Mouse (Mus musculus) MEL (cell line): Measurements from ENCODE around the gene Kif26a. TPM values are rescaled to one million over a fixed set of nuclear protein-coding genes. Genes with fewer than 3 reads are reported as not detected.

Experiments used
- DNase-seq: peaks from one replicate; pipeline ENCODE4 v3.0.0; 2011; ENCODE audit warnings: low read depth, low spot score
- H3K27ac ChIP-seq: 2 replicates; pipeline ENCODE4 v1.5.1; 2012; ENCODE audit warnings: low read depth, mild to moderate bottlenecking, control low read depth, low read length, moderate library complexity; ENCODE audit not compliant: control insufficient read depth
- H3K27me3 ChIP-seq, 2 experiments: fragments of 150-350 bp in 1 of 2; sonication (generic) in 1 of 2; 2 replicates each; pipeline ENCODE4 v1.6.1; 2012; ENCODE audit warnings: low read length in 2 of 2, mild to moderate bottlenecking in 2 of 2, improper control_type of control experiment in 1 of 2, moderate library complexity in 1 of 2; ENCODE audit not compliant: insufficient read depth in 2 of 2, control insufficient read depth in 1 of 2
- H3K36me3 ChIP-seq, 2 experiments: 2 replicates each; pipeline ENCODE4 v1.6.1; 2012 to 2014; ENCODE audit warnings: low read length in 2 of 2, improper control_type of control experiment in 1 of 2, inconsistent platforms in 1 of 2, mild to moderate bottlenecking in 1 of 2; ENCODE audit not compliant: insufficient read depth in 2 of 2, control insufficient read depth in 1 of 2
- H3K4me1 ChIP-seq, 2 experiments: fragments of 150-350 bp in 1 of 2; sonication (generic) in 1 of 2; 2 replicates each; pipeline ENCODE4 v1.6.1; 2012; ENCODE audit warnings: low read length in 2 of 2, improper control_type of control experiment in 1 of 2, mild to moderate bottlenecking in 1 of 2; ENCODE audit not compliant: insufficient read depth in 2 of 2, control insufficient read depth in 1 of 2
- H3K4me3 ChIP-seq, 2 experiments: fragments of 150-350 bp in 1 of 2; sonication (generic) in 1 of 2; 2 replicates each; pipeline ENCODE4 v1.5.1; 2012; ENCODE audit warnings: low read depth in 2 of 2, low read length in 2 of 2, mild to moderate bottlenecking in 2 of 2, moderate library complexity in 2 of 2, control low read depth in 1 of 2, improper control_type of control experiment in 1 of 2; ENCODE audit not compliant: control insufficient read depth in 1 of 2, insufficient read depth in 1 of 2
- H3K79me2 ChIP-seq: 2 replicates; pipeline ENCODE4 v1.6.1; 2012; ENCODE audit warnings: mild to moderate bottlenecking, low read length, moderate library complexity; ENCODE audit not compliant: control insufficient read depth, poor library complexity, insufficient read depth
- H3K9ac ChIP-seq: 2 replicates; pipeline ENCODE4 v1.6.1; 2012; ENCODE audit warnings: low read depth, mild to moderate bottlenecking, control low read depth, low read length, moderate library complexity; ENCODE audit not compliant: control insufficient read depth, poor library complexity, severe bottlenecking
- H3K9me3 ChIP-seq: fragments of 150-350 bp; sonication (generic); replicated peaks from 2 replicates; pipeline ENCODE4 v1.6.1; 2012; ENCODE audit warnings: mild to moderate bottlenecking, low read length, improper control_type of control experiment, moderate library complexity; ENCODE audit not compliant: insufficient read depth
- E2F4 ChIP-seq: IDR thresholded peaks from 2 replicates; pipeline ENCODE4 v1.6.1; 2011; ENCODE audit warnings: low read depth, low read length, improper control_type of control experiment, borderline replicate concordance
- ELF1 ChIP-seq: IDR thresholded peaks from 2 replicates; pipeline ENCODE4 v1.6.1; 2014; ENCODE audit warnings: low read depth, mild to moderate bottlenecking, inconsistent platforms, low read length, improper control_type of control experiment, moderate library complexity
- ETS1 ChIP-seq: IDR thresholded peaks from 2 replicates; pipeline ENCODE4 v1.6.1; 2012; ENCODE audit warnings: low read depth, mild to moderate bottlenecking, inconsistent platforms, low read length, improper control_type of control experiment, moderate library complexity
- GABPA ChIP-seq: IDR thresholded peaks from 2 replicates; pipeline ENCODE4 v1.6.1; 2012; ENCODE audit warnings: low read depth, mild to moderate bottlenecking, inconsistent platforms, low read length, improper control_type of control experiment, moderate library complexity
- JUND ChIP-seq: IDR thresholded peaks from 2 replicates; pipeline ENCODE4 v1.6.1; 2011; ENCODE audit warnings: low read depth, mild to moderate bottlenecking, improper control_type of control experiment, low read length
- MAFK ChIP-seq: IDR thresholded peaks from 2 replicates; pipeline ENCODE4 v1.6.1; 2011; ENCODE audit warnings: low read depth, mild to moderate bottlenecking, low read length, improper control_type of control experiment, borderline replicate concordance
- MAX ChIP-seq: IDR thresholded peaks from 2 replicates; pipeline ENCODE4 v1.6.1; 2011; ENCODE audit warnings: low read length, improper control_type of control experiment
- MEF2A ChIP-seq: IDR thresholded peaks from 2 replicates; pipeline ENCODE4 v1.6.1; 2014; ENCODE audit warnings: low read depth, mild to moderate bottlenecking, inconsistent platforms, low read length, improper control_type of control experiment; ENCODE audit not compliant: poor library complexity, insufficient replicate concordance, severe bottlenecking; ENCODE audit errors: extremely low read depth
- MXI1 ChIP-seq: IDR thresholded peaks from 2 replicates; pipeline ENCODE4 v1.6.1; 2011; ENCODE audit warnings: mild to moderate bottlenecking, low read depth, low read length, improper control_type of control experiment
- MYB ChIP-seq: IDR thresholded peaks from 2 replicates; pipeline ENCODE4 v1.6.1; 2011; ENCODE audit warnings: mild to moderate bottlenecking, low read depth, low read length, improper control_type of control experiment
- NELFE ChIP-seq: IDR thresholded peaks from 2 replicates; pipeline ENCODE4 v1.6.1; 2011; ENCODE audit warnings: low read depth, low read length, improper control_type of control experiment
- RAD21 ChIP-seq: IDR thresholded peaks from 2 replicates; pipeline ENCODE4 v1.6.1; 2011; ENCODE audit warnings: mild to moderate bottlenecking, low read depth, low read length, improper control_type of control experiment
- RCOR1 ChIP-seq: IDR thresholded peaks from 2 replicates; pipeline ENCODE4 v1.6.1; 2012; ENCODE audit warnings: low read depth, mild to moderate bottlenecking, inconsistent platforms, low read length, improper control_type of control experiment
- TAL1 ChIP-seq: IDR thresholded peaks from 2 replicates; pipeline ENCODE4 v1.6.1; 2012; ENCODE audit warnings: mild to moderate bottlenecking, inconsistent platforms, low read length, moderate library complexity, mixed read lengths
- TBP ChIP-seq: IDR thresholded peaks from 2 replicates; pipeline ENCODE4 v1.8.0; 2011; ENCODE audit warnings: low read depth, low read length, improper control_type of control experiment
- UBTF ChIP-seq: IDR thresholded peaks from 2 replicates; pipeline ENCODE4 v1.6.1; 2012; ENCODE audit warnings: low read depth, mild to moderate bottlenecking, inconsistent platforms, low read length, improper control_type of control experiment, moderate library complexity, borderline replicate concordance; ENCODE audit not compliant: insufficient read depth
- USF1 ChIP-seq: IDR thresholded peaks from 2 replicates; pipeline ENCODE4 v1.6.1; 2014; ENCODE audit warnings: low read depth, mild to moderate bottlenecking, inconsistent platforms, low read length, improper control_type of control experiment, moderate library complexity
- USF2 ChIP-seq, 2 experiments: IDR thresholded peaks; 2 replicates each; pipeline ENCODE4 v1.6.1; 2011 to 2012; ENCODE audit warnings: improper control_type of control experiment in 2 of 2, low read length in 2 of 2, borderline replicate concordance in 1 of 2, inconsistent platforms in 1 of 2, low read depth in 1 of 2, mild to moderate bottlenecking in 1 of 2; ENCODE audit not compliant: insufficient read depth in 1 of 2
- ZC3H11A ChIP-seq: IDR thresholded peaks from 2 replicates; pipeline ENCODE4 v1.6.1; 2012; ENCODE audit warnings: low read depth, mild to moderate bottlenecking, inconsistent platforms, low read length, improper control_type of control experiment
- ZKSCAN1 ChIP-seq: IDR thresholded peaks from 2 replicates; pipeline ENCODE4 v1.6.1; 2012; ENCODE audit warnings: low read depth, mild to moderate bottlenecking, inconsistent platforms, low read length, improper control_type of control experiment, moderate library complexity
- ZNF384 ChIP-seq: IDR thresholded peaks from 2 replicates; pipeline ENCODE4 v1.6.1; 2012; ENCODE audit warnings: low read depth, mild to moderate bottlenecking, inconsistent platforms, low read length, improper control_type of control experiment
- polyA plus RNA-seq, 2 experiments: library from polyadenylated mRNA; stranded (reverse) in 1 of 2; unstranded in 1 of 2; fragments of >175 nt in 1 of 2; fragments of >200 nt in 1 of 2; gene quantifications; 2 replicates each; pipeline versions ENCODE4 v1.2.1 to v1.2.4; 2012; ENCODE audit warnings: low replicate concordance in 2 of 2, low read depth in 1 of 2; ENCODE audit not compliant: insufficient read length in 2 of 2, insufficient read depth in 1 of 2, missing spikeins in 1 of 2
- total RNA-seq: library from RNA; depleted of rRNA; stranded (reverse); fragments of 300-350 nt; gene quantifications from 2 replicates; pipeline ENCODE4 v1.2.3, GENCODE M21; 2012

The Kif26a gene
- total and polyA plus RNA-seq, 3 experiments = 4.8 to 6.9 TPM; not detected in 1

GRCm38 (mm10) chr12:112151244-112151979, 5.4 kb downstream of the Kif26a start:
- H3K27ac ChIP-seq = no peak overlapping the region
- H3K9ac ChIP-seq = no peak overlapping the region
- no peak overlapping the region for H3K4me3 ChIP-seq
- no peaks in the 10 kb centered on the region for H3K36me3 ChIP-seq
- TF ChIP-seq RCOR1 = no peak
- no peak for TF ChIP-seq UBTF
- no peak for TF ChIP-seq MAX
- TF ChIP-seq JUND = no peak
- TF ChIP-seq MYB = no peak
- TF ChIP-seq ZKSCAN1 = no peak
- no peak for TF ChIP-seq USF2 (IDR thresholded peaks at IDR 0.05; ENCODE audit: borderline replicate concordance in 1 of 2, insufficient read depth in 1 of 2, low read depth in 1 of 2, low read length in 2 of 2)
- no peak for TF ChIP-seq TAL1
- no peak for TF ChIP-seq MEF2A
- TF ChIP-seq ZNF384 = no peak
- TF ChIP-seq ZC3H11A = no peak
- TF ChIP-seq ELF1 = no peak
- no peak for TF ChIP-seq MXI1
- TF ChIP-seq TBP = no peak
- no peak for TF ChIP-seq USF1
- no peak for TF ChIP-seq ETS1
- no peak for TF ChIP-seq NELFE
- TF ChIP-seq E2F4 = no peak
- no peak for TF ChIP-seq GABPA
- TF ChIP-seq, all 39 proteins: peak for 0
- no peaks in the 10 kb centered on the region for H3K4me1 ChIP-seq
- DNase-seq = no peak
- no peaks in the 10 kb centered on the region for H3K27me3 ChIP-seq
- H3K9me3 ChIP-seq = peaks cover 8% of the 10 kb centered on the region
- H3K79me2 ChIP-seq = no peaks in the 10 kb centered on the region

DNA sequence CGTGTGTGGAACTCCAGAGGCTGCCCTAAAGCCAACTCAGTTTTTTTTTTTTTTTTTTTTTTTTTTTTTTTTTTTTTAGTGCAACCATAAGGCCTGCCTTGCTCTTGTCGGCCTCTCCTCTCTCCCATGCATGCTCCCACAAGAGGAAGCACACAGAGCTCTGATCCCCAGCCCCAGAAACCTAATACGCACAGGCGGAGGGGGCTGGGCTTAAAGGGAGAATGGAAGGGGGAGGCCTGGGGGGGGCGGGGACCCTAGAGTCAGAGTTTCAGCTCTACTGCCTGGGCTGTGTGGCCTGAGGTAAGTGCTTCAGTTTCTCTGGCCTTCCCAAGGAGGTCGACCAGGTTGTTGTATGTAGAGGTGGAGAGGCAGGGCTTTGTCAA, 6.0 kb downstream of the Kif26a start:
- H3K27ac ChIP-seq = no peak overlapping the region
- no peak for DNase-seq
- no peaks in the 10 kb centered on the region for H3K27me3 ChIP-seq
- no peak overlapping the region for H3K4me3 ChIP-seq
- TF ChIP-seq E2F4 (no peak), MAFK (no peak), ZKSCAN1 (no peak), JUND (no peak), RAD21 (no peak), ZNF384 (0 out of 2 replicates have a peak, but pooled peaks have one; percentile 46)
- TF ChIP-seq, all 39 proteins: peak for 1
- no peaks in the 10 kb centered on the region for H3K4me1 ChIP-seq
- H3K36me3 ChIP-seq = no peaks in the 10 kb centered on the region
- H3K9me3 ChIP-seq = peaks cover 10% of the 10 kb centered on the region
- no peaks in the 10 kb centered on the region for H3K79me2 ChIP-seq
- no peak overlapping the region for H3K9ac ChIP-seq
